Mouse (Mus musculus) midbrain, embryonic 13.5 days (tissue): ENCODE data around the gene Fes. TPM values are rescaled to one million over a fixed set of nuclear protein-coding genes. Genes with fewer than 3 reads are reported as not detected.

Source experiments
- ATAC-seq: fragments of 200-750 bp; cut with Nextera tagmentation; 2 replicates; pipeline ENCODE4 v1.8.0; 2017; ENCODE audit warnings: mild to moderate bottlenecking, moderate TSS enrichment, moderate library complexity
- H3K27ac ChIP-seq: fragments of 300-500 bp; sonication (generic); 2 replicates; pipeline ENCODE4 v1.5.1; 2015; ENCODE audit warnings: inconsistent platforms, mild to moderate bottlenecking, moderate library complexity
- H3K27me3 ChIP-seq: fragments of 300-500 bp; sonication (generic); 2 replicates; pipeline ENCODE4 v1.6.1; 2015; ENCODE audit warnings: mild to moderate bottlenecking, inconsistent platforms
- H3K36me3 ChIP-seq: fragments of 300-500 bp; sonication (generic); 2 replicates; pipeline ENCODE4 v1.6.1; 2015; ENCODE audit warnings: mild to moderate bottlenecking, inconsistent platforms
- H3K4me1 ChIP-seq: fragments of 300-500 bp; sonication (generic); replicated peaks from 2 replicates; pipeline ENCODE4 v1.6.1; 2015; ENCODE audit warnings: inconsistent platforms
- H3K4me2 ChIP-seq: fragments of 300-500 bp; sonication (generic); replicated peaks from 2 replicates; pipeline ENCODE4 v1.6.1; 2015; ENCODE audit warnings: moderate library complexity, mild to moderate bottlenecking, inconsistent platforms
- H3K4me3 ChIP-seq: fragments of 300-500 bp; sonication (generic); replicated peaks from 2 replicates; pipeline ENCODE4 v1.5.1; 2015; ENCODE audit warnings: mild to moderate bottlenecking, inconsistent platforms
- H3K9ac ChIP-seq: fragments of 300-500 bp; sonication (generic); replicated peaks from 2 replicates; pipeline ENCODE4 v1.6.1; 2015; ENCODE audit warnings: mild to moderate bottlenecking, inconsistent platforms
- H3K9me3 ChIP-seq: fragments of 300-500 bp; sonication (generic); 2 replicates; pipeline ENCODE4 v1.6.1; 2016; ENCODE audit warnings: mild to moderate bottlenecking, inconsistent platforms
- WGBS: fragments of 180-500 bp; shearing (Covaris S2); methylation state at CpG from one replicate; pipeline ENCODE4 v1.1.7; 2015; 5-methylcytosine and 5-hydroxymethylcytosine counted together
- polyA plus RNA-seq: library from polyadenylated mRNA; unstranded; fragments of >200 nt; fragmentation: Nextera tagmentation; extraction: Ambion mirVana; gene quantifications from 2 replicates; pipeline ENCODE4 v1.2.1, GENCODE M21; 2015

The Fes gene
- polyA plus RNA-seq, result 3.0 and 5.0 TPM in 2 replicates

DNA sequence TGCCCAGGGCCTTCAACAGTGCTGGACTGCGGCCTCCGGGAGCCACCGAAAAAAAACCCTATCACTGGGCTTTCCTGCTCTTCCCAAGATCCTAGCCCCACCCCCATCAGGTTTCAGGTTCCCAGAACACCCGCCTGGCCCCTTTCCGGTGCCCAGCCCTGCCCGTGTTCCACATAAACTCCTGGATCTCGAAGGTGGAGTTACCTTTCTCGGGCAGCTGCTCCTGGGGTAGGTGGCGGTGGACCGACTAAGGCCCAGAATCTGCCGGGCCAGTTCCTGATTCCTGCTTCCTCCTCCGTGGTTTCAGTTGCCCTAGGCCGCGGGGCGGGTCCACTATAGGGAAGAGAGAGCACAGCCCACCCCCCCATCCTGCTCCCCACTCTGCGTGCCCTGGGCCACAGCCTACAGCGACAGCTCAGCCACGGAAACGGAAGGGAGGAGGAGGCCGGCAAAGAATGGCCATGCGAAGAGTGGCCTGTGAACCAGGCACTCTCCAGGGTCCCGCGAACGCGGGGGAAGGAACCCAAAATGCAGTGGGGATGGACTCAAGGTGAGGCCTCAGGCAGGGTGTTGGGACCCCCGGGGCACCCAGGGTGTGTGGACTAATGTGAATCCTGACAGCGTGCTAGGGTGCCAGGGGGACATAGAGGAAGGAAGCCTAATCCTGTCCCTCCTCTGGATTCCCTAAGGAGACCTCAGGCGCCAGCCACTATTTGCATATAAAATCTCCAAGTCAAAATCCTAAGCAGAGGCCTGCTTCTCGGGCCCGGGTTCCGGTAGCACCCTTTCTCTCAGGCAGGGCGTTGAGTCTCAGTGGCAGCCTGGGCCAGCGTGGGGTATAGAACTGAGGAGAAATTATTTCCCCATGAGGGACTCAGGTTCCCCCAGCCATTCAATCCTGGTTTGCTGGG, at the start of gene Fes:
Gene Fes, minus strand, starts transcription at position 314 of the 911 bp plus-strand sequence.
- H3K4me2 ChIP-seq, result peak within 1 kb of the TSS; percentile 44
- H3K27me3 ChIP-seq, result peaks cover 9% of the 10 kb centered on the region
- no peak within 1 kb of the TSS; the same call in 1 of the 2 replicates for H3K27ac ChIP-seq
- WGBS, result 6% methylated on average over 33 of the region's 33 CpGs
- H3K36me3 ChIP-seq, result peaks cover 32% of the 10 kb centered on the region
- peak within 1 kb of the TSS; percentile 51 for H3K9ac ChIP-seq
- peak; percentile 35 for ATAC-seq
- H3K9me3 ChIP-seq, result no peaks in the 10 kb centered on the region
- peaks cover 25% of the 10 kb centered on the region for H3K4me1 ChIP-seq
- H3K4me3 ChIP-seq, result peak within 1 kb of the TSS; percentile 18

DNA sequence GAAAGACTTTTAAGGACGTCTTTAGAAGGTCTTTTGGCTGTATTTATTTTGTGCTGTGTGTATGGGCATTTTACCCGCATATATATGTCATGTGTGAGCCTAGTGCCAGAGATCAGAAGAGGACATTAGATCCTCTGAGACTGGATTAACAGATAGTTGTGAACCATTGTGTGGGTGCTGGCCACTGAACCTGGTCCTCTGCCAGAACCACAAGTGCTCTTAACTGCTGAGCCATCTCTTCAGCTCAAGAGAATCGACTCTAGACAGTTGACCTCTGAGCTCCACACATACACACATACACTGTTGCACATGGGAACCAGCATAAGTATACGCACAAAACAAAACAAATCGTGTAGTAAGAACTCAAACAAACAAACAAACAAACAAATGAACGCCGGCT, 48.8 kb upstream of the Fes start:
- Histone ChIP-seq H3K27me3 (no peaks in the 10 kb centered on the region), H3K4me1 (no peaks in the 10 kb centered on the region), H3K4me3 (no peak overlapping the region), H3K9me3 (no peaks in the 10 kb centered on the region), H3K4me2 (no peak overlapping the region), H3K36me3 (no peaks in the 10 kb centered on the region), H3K27ac (no peak overlapping the region), H3K9ac (no peak overlapping the region)
- ATAC-seq, result no peak
- WGBS, result 89% methylated on average over 7 of the region's 7 CpGs

DNA sequence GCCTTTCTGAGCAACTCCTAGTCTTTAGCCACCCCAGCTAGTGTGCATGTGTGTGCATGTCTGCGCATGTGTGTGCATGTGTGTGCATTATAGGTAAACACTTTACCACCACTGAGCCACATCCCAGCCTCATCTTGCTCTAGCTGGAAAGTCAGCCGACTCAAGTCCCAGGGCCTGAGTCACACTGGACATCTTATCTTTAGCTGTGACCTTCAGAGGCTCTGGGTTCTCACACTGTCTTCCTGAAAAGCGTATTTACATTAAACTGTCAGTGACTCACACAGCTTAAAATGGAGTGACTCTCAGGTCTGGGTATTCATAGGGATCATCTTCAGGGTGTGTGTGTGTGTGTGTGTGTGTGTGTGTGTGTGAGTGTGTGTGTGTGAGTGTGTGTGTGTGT, 47.8 kb upstream of the Fes start:
- WGBS, result 93% methylated on average over 3 of the region's 3 CpGs
- Histone ChIP-seq H3K36me3 (no peaks in the 10 kb centered on the region), H3K9ac (no peak overlapping the region), H3K9me3 (no peaks in the 10 kb centered on the region), H3K27me3 (no peaks in the 10 kb centered on the region), H3K4me2 (no peak overlapping the region), H3K4me1 (no peaks in the 10 kb centered on the region), H3K27ac (no peak overlapping the region), H3K4me3 (no peak overlapping the region)
- no peak for ATAC-seq

DNA sequence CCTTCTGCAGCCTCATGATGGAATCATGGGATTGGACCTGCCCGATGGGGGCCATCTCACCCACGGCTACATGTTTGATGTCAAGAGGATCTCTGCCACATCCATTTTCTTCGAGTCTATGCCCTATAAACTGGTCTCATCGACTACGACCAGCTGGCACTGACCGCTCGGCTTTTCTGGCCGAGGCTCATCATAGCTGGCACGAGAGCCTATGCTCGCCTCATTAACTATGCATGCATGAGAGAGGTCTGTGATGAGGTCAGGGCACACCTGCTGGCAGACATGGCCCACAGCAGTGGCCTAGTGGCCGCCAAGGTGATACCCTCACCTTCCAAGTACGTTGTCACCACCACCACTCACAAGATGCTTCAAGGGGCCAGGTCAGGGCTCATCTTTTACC, 41.9 kb upstream of the Fes start:
- Histone ChIP-seq H3K27ac (no peak overlapping the region), H3K4me1 (no peaks in the 10 kb centered on the region), H3K36me3 (no peaks in the 10 kb centered on the region), H3K9ac (no peak overlapping the region), H3K9me3 (no peaks in the 10 kb centered on the region), H3K4me2 (no peak overlapping the region), H3K27me3 (no peaks in the 10 kb centered on the region), H3K4me3 (no peak overlapping the region)
- ATAC-seq, result no peak
- 91% methylated on average over 12 of the region's 12 CpGs for WGBS

DNA sequence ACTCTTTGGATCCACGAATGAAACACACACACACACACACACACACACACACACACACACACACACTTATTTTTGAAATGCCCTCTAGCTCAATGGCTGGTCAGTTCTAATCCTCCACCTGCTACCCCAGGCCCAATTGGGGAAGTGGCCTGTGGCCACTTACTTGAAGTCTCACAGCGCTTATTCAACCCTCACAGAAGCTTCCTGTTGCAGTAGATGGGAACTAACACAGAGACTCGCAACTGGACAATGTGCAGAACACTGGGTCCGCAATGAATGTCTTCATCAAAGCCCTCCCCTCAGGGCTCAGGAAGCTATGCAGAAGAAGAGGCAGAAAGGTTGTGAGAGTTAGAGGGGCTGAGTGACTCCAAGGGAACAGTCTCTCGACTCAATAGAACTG, 40.0 kb upstream of the Fes start:
- WGBS, result 84% methylated on average over 5 of the region's 5 CpGs

DNA sequence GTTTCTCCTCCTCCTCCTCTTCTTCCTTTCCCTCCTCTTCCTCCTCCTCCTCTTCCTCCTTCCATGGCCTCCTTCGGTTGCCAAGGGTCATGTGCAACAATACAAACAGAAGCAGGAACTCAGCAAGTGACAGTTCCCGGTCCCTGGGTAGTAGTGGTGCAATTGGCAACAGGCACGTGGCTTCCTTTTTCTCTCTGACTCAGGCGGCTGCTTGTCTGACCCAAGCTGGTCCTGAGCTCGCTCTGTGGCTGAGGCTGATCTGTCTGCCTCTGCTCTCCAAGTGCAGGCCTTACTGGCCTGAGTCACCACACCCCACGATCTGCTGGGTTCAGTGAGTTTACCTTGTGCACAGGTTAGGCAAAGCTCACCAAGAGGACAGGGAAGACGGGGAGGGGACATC, 38.6 kb upstream of the Fes start:
- 0 out of 2 replicates have a peak, but pooled peaks cover 2% of the 10 kb centered on the region for H3K4me1 ChIP-seq
- no peak overlapping the region for H3K9ac ChIP-seq
- 74% methylated on average over 7 of the region's 7 CpGs for WGBS
- no peak overlapping the region for H3K27ac ChIP-seq
- no peak overlapping the region for H3K4me3 ChIP-seq
- no peaks in the 10 kb centered on the region for H3K27me3 ChIP-seq
- ATAC-seq, result no peak
- H3K4me2 ChIP-seq, result no peak overlapping the region
- H3K9me3 ChIP-seq, result no peaks in the 10 kb centered on the region
- H3K36me3 ChIP-seq, result no peaks in the 10 kb centered on the region

More for the DNA sequence above, 40.0 kb upstream of the Fes start:
- Histone ChIP-seq H3K27ac (no peak overlapping the region), H3K36me3 (no peaks in the 10 kb centered on the region), H3K27me3 (no peaks in the 10 kb centered on the region), H3K4me2 (no peak overlapping the region), H3K9me3 (no peaks in the 10 kb centered on the region), H3K4me3 (no peak overlapping the region), H3K4me1 (0 out of 2 replicates have a peak, but pooled peaks cover 2% of the 10 kb centered on the region), H3K9ac (no peak overlapping the region)
- no peak for ATAC-seq

DNA sequence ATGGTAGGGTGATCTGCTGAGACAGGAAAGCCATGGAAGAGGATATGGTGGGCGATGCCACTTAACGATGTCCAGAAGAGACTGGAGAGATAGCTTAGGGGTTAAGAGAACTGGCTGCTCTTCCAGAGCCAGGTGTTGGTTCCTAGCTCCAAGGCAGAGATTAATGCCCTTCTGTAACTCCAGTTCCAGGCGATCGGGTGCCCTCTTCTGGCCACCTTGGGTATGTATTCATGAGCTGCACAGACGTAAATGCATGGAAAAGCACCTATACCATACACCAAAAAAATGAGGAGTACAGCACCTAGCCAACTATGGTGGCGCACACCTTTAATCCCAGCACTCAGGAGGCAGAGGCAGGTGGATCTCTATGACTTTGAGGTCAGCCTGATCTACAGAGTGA, 37.0 kb upstream of the Fes start:
- 0 out of 2 replicates have a peak, but pooled peaks cover 2% of the 10 kb centered on the region for H3K4me1 ChIP-seq
- no peak overlapping the region for H3K4me3 ChIP-seq
- 82% methylated on average over 6 of the region's 6 CpGs for WGBS
- no peak overlapping the region for H3K9ac ChIP-seq
- H3K4me2 ChIP-seq, result no peak overlapping the region
- no peak overlapping the region for H3K27ac ChIP-seq
- H3K36me3 ChIP-seq, result no peaks in the 10 kb centered on the region
- no peaks in the 10 kb centered on the region for H3K27me3 ChIP-seq
- ATAC-seq, result no peak
- no peaks in the 10 kb centered on the region for H3K9me3 ChIP-seq

DNA sequence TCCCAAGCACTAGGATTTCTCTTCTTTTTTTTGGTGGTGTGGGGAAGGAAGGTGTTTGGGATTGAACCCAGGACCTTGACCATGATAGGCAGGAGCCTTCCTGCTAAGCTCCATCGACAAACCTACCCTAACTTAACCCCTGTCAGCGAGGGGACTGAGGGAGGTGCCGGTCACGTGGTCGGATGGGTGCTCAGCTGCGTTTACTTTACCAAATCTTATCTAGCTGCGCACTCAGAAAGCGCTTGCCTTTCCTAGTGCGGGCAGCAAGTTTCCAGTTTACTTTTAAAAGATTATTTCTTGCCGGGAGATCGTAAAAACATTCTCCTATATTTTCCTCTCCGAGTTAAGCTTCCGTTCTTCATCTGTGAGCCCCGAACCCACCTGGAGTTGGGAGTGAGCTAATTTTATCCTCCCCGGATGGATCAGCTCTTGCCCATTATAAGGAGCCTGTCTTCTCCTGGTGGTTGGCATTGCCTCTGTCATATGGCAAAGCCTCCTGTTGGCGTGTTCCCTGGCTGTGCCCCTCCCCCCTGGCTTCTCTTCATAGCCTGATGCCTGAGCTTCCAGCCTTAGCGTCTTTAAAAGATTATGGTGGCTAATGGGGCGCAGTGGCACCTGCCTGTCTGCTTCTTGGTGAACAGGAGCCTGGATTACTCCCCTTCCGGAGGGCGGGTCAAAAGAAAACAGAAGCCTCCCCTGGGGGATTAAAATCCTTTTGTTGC, 35.2 kb upstream of the Fes start:
- Histone ChIP-seq H3K9me3 (no peaks in the 10 kb centered on the region), H3K4me1 (0 out of 2 replicates have a peak, but pooled peaks cover 2% of the 10 kb centered on the region), H3K4me2 (0 out of 2 replicates have a peak overlapping the region, but pooled peaks have one; percentile 20), H3K36me3 (no peaks in the 10 kb centered on the region), H3K27ac (no peak overlapping the region), H3K27me3 (no peaks in the 10 kb centered on the region), H3K4me3 (no peak overlapping the region), H3K9ac (no peak overlapping the region)
- 26% methylated on average over 20 of the region's 20 CpGs for WGBS
- no peak for ATAC-seq

DNA sequence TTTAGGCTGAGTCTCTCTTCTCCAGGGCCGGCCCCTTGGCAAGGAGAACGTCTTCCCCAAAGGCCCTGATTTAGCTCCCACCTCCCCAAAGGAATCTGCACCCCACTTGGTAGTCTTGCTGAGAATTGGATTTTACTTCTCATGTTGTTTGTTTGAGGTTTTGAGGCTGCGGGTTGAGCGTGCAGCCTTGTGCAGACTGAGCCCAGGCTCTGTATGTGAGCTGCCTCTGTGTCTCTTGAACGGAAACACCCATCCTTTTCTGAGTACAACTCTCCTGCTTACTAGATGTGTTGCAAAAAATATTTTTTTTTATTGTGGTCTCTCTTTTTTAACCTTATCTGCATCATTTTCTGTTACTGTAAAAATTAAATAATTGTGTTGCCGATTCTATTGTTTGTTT, 33.8 kb upstream of the Fes start:
- Histone ChIP-seq H3K4me3 (no peak overlapping the region), H3K9me3 (no peaks in the 10 kb centered on the region), H3K27ac (no peak overlapping the region), H3K4me2 (no peak overlapping the region), H3K36me3 (no peaks in the 10 kb centered on the region), H3K9ac (no peak overlapping the region), H3K4me1 (0 out of 2 replicates have a peak, but pooled peaks cover 2% of the 10 kb centered on the region), H3K27me3 (no peaks in the 10 kb centered on the region)
- WGBS, result 92% methylated on average over 6 of the region's 6 CpGs
- ATAC-seq, result no peak

DNA sequence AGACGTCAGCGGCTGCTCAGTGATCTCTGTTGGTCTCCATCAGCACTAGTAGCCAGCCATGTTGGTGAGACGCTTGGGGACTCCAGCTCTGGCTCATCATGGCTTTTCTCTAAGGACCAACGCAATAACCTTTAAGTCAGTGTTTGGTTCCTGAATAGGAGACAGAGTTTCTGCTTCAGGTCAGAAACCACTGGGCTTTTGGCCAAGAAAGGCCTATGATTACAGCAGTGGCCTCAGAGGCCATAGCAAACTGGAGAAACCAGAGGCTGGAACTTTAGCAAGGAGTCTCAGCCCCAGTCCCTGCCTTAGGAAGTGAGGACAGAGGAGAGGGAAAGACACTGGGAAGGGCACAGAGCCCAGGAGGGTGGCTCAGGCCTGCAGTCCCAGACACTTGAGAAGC, 32.8 kb upstream of the Fes start:
- Histone ChIP-seq H3K4me3 (no peak overlapping the region), H3K4me1 (0 out of 2 replicates have a peak, but pooled peaks cover 2% of the 10 kb centered on the region), H3K9ac (no peak overlapping the region), H3K27ac (no peak overlapping the region), H3K4me2 (no peak overlapping the region), H3K9me3 (no peaks in the 10 kb centered on the region), H3K36me3 (no peaks in the 10 kb centered on the region), H3K27me3 (no peaks in the 10 kb centered on the region)
- 82% methylated on average over 4 of the region's 4 CpGs for WGBS
- no peak for ATAC-seq

DNA sequence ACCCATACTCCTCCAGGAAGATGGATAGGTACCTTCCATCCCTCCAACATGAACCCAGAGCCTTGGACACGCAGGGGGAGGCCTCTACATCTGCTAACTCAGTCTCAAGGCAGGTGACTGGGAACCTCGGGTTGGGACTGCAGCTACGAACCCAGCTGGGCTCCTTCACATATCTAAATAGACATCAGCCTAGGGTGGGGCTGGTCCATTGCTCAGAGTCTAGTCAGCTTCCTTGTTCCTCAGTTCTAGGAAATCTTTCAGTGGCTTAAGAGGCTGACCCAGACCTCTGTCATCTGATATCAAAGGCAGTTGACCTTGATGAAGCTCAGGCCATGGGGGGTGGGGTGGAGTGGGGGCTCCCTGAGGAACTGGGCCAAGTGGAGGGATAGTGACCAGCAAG, 31.5 kb upstream of the Fes start:
- Histone ChIP-seq H3K27me3 (no peaks in the 10 kb centered on the region), H3K9me3 (no peaks in the 10 kb centered on the region), H3K27ac (no peak overlapping the region), H3K4me3 (no peak overlapping the region), H3K9ac (no peak overlapping the region), H3K36me3 (no peaks in the 10 kb centered on the region), H3K4me2 (no peak overlapping the region), H3K4me1 (0 out of 2 replicates have a peak, but pooled peaks cover 2% of the 10 kb centered on the region)
- ATAC-seq, result no peak
- 66% methylated on average over 3 of the region's 3 CpGs for WGBS

DNA sequence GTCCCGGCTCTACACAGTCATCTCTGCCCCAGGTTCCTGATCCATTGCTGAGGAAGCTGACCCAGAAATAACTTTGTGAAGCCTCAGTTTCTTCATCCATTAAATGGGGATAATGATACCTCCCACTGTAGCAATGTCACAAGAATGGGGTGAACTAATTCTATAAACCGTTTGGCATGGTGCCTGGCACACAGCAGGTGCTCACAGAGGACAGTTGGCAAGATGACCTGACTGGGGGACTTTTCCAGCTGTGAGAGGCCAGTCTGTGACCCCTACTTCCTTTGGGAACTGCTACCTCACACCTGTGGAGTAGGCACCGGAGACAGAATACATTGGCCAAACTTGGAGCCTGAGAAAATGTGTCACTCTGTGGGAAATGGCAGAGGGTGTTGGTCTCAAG, 30.3 kb upstream of the Fes start:
- no peak overlapping the region for H3K4me3 ChIP-seq
- no peak overlapping the region for H3K9ac ChIP-seq
- H3K36me3 ChIP-seq, result no peaks in the 10 kb centered on the region
- H3K27ac ChIP-seq, result no peak overlapping the region
- no peak for ATAC-seq
- WGBS, result 72% methylated on average over 3 of the region's 3 CpGs
- H3K4me2 ChIP-seq, result no peak overlapping the region
- 0 out of 2 replicates have a peak, but pooled peaks cover under 1% of the 10 kb centered on the region for H3K4me1 ChIP-seq
- H3K9me3 ChIP-seq, result no peaks in the 10 kb centered on the region
- no peaks in the 10 kb centered on the region for H3K27me3 ChIP-seq
